Mouse (Mus musculus) forebrain, embryonic 11.5 days (tissue): ENCODE results near the gene Iqck. TPM values are rescaled to one million over a fixed set of nuclear protein-coding genes. Genes with fewer than 3 reads are reported as not detected.

Experiments used
- ATAC-seq: fragments of 200-750 bp; cut with Nextera tagmentation; replicated peaks from 2 replicates; pipeline ENCODE4 v1.8.0; 2017; ENCODE audit warnings: moderate TSS enrichment; ENCODE audit not compliant: low FRiP score
- DNase-seq: peaks from one replicate; pipeline ENCODE4 v3.0.0-alpha.2; 2017; ENCODE audit warnings: low spot score
- H3K27ac ChIP-seq: fragments of 300-500 bp; sonication (generic); 2 replicates; pipeline ENCODE4 v1.5.1; 2014; ENCODE audit warnings: low read depth, low read length
- H3K27me3 ChIP-seq: fragments of 300-500 bp; sonication (generic); 2 replicates; pipeline ENCODE4 v1.6.1; 2014; ENCODE audit warnings: mild to moderate bottlenecking, low read length, mixed read lengths; ENCODE audit not compliant: control insufficient read depth, insufficient read depth
- H3K36me3 ChIP-seq: fragments of 300-500 bp; sonication (generic); 2 replicates; pipeline ENCODE4 v1.6.1; 2014; ENCODE audit warnings: mild to moderate bottlenecking, low read length, moderate library complexity, mixed read lengths; ENCODE audit not compliant: control insufficient read depth, insufficient read depth
- H3K4me1 ChIP-seq: fragments of 300-500 bp; sonication (generic); replicated peaks from 2 replicates; pipeline ENCODE4 v1.6.1; 2014; ENCODE audit warnings: low read length, mixed read lengths; ENCODE audit not compliant: control insufficient read depth, insufficient read depth
- H3K4me2 ChIP-seq: fragments of 300-500 bp; sonication (generic); 2 replicates; pipeline ENCODE4 v1.6.1; 2014; ENCODE audit warnings: low read depth, mild to moderate bottlenecking, low read length, moderate library complexity, mixed read lengths; ENCODE audit not compliant: severe bottlenecking
- H3K4me3 ChIP-seq: fragments of 300-500 bp; sonication (generic); 2 replicates; pipeline ENCODE4 v1.5.1; 2014; ENCODE audit warnings: low read depth, low read length
- H3K9ac ChIP-seq: fragments of 300-500 bp; sonication (generic); 2 replicates; pipeline ENCODE4 v1.6.1; 2014; ENCODE audit warnings: low read length
- H3K9me3 ChIP-seq: fragments of 300-500 bp; sonication (generic); 2 replicates; pipeline ENCODE4 v1.6.1; 2016; ENCODE audit warnings: low read length, mixed read lengths; ENCODE audit not compliant: control insufficient read depth
- WGBS: fragments of 180-500 bp; shearing (Covaris S2); extraction: QIAGEN DNeasy Blood & Tissue Kit; methylation state at CpG from one replicate; pipeline ENCODE4 v1.1.7; 2014; 5-methylcytosine and 5-hydroxymethylcytosine counted together
- polyA plus RNA-seq: library from polyadenylated mRNA; unstranded; fragments of >200 nt; fragmentation: Nextera tagmentation; extraction: Ambion mirVana; gene quantifications from 2 replicates; pipeline ENCODE4 v1.2.1, GENCODE M21; 2014

Iqck gene
- polyA plus RNA-seq, 1 experiment from 2014 or later = 2.8 TPM

DNA sequence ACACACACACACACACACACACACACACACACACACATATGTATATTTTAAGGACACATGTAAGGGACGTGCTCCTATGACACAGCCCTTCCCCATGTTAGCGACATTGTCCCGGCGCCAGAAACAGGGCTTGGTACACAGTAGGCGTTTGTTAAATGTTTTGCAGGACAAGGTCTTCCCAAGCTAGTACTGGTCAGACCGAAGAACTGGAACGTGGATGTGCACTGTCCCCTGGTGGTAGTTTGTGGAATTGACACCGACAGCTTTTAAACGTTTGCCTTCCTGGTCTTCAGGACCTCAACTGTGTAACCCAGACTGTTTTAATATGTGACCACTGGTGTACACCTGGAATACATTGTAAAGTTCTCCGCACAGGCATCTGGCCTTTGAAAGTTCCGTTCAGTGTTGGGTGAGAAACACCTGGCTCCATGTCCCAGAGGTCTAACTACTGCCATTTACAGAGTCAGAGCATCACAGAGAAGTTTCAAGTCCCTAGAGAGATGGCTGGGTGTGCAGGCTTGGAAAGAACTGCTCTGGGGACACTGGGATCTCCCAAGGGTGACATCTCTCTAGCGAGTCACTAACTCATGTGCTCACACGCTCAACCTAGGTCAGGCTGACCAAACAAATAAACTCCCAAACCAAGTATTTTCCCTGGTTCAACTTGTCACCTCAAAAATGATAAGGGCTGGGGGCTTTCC lies 140.7 kb downstream of the Iqck start:
- Histone ChIP-seq H3K27ac (no peak overlapping the region), H3K27me3 (no peaks in the 10 kb centered on the region), H3K36me3 (no peaks in the 10 kb centered on the region), H3K9ac (no peak overlapping the region), H3K4me1 (peaks cover 21% of the 10 kb centered on the region), H3K4me3 (no peak overlapping the region), H3K9me3 (no peaks in the 10 kb centered on the region), H3K4me2 (no peak overlapping the region)
- ATAC-seq = peak; percentile 23; the same call in 1 of the 2 replicates
- DNase-seq = peak; percentile 91
- 7% methylated on average over 13 of the region's 13 CpGs for WGBS

DNA sequence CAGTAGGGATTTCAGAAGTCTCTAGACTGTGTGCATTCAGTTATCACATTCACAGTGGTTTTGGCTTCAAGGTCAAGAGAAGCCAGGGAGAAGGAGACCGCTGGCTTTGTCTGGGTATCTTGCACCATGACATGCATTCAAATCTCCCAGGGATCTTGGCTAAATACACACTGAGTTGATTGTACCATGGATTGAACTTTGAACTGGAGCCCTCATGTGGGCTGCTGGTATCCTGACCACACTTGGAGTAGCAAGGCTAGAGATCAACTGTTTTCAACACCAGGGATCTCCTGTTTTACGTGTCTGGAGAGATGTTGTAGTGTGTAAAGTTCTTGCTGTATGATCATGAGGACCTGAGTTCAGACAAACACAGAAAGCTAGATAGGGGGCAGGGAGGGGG lies 144.3 kb downstream of the Iqck start:
- Histone ChIP-seq H3K9me3 (no peaks in the 10 kb centered on the region), H3K4me2 (no peak overlapping the region), H3K27ac (no peak overlapping the region), H3K9ac (no peak overlapping the region), H3K4me1 (peaks cover 6% of the 10 kb centered on the region; the same call in 1 of the 2 replicates), H3K4me3 (no peak overlapping the region), H3K36me3 (no peaks in the 10 kb centered on the region), H3K27me3 (no peaks in the 10 kb centered on the region)
- no peak for ATAC-seq
- DNase-seq = no peak
- WGBS = 84% methylated on average over 2 of the region's 2 CpGs

DNA sequence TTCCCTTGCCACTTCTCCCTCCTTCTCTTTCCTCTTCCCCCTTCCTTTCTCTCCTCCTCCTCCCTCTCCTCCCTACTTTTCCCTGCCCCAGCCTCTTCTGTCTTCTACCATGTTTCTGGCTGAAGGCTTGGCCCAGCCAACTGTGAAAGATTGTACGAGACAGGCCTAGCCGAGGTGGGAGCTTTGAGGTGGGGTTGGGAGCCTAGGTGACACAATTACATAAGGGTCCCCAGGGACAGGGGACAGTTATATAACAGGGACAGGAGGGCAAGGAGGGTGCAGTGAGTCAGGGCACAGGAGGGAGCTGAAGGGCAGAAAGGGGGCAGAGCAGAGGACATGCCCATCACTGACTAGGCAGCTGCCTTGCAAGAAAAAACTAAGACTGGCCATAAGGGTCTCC lies 146.4 kb downstream of the Iqck start:
- Histone ChIP-seq H3K4me3 (no peak overlapping the region), H3K27ac (no peak overlapping the region), H3K27me3 (no peaks in the 10 kb centered on the region), H3K9ac (no peak overlapping the region), H3K4me2 (no peak overlapping the region), H3K36me3 (no peaks in the 10 kb centered on the region), H3K4me1 (no peaks in the 10 kb centered on the region), H3K9me3 (no peaks in the 10 kb centered on the region)
- WGBS = 60% methylated on average over 2 of the region's 2 CpGs
- DNase-seq (no peak), ATAC-seq (no peak)

DNA sequence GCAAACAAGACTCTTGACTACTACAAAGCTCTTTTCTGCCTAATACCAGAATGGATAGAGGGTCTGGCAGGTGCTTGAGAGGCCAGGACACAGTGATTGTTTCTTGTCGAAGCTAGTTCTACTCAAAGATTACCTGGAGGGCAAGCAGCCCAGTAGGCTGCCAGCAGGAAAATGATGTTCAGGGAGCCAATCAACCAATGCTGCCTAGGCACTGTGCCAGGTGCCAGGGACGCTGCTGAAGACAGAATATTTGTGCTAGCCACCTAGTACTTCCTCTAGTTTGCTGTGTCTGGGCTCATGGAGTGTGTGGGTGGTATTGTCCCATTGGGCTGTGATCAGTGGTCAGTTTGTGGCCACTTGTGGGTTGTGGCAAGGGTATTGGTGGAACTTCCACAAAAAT lies 146.9 kb downstream of the Iqck start:
- no peaks in the 10 kb centered on the region for H3K4me1 ChIP-seq
- H3K9ac ChIP-seq = no peak overlapping the region
- no peak overlapping the region for H3K27ac ChIP-seq
- H3K4me2 ChIP-seq = no peak overlapping the region
- WGBS = 73% methylated on average over 2 of the region's 2 CpGs
- H3K27me3 ChIP-seq = no peaks in the 10 kb centered on the region
- H3K4me3 ChIP-seq = no peak overlapping the region
- H3K9me3 ChIP-seq = no peaks in the 10 kb centered on the region
- no peak for ATAC-seq
- no peaks in the 10 kb centered on the region for H3K36me3 ChIP-seq
- no peak for DNase-seq

GRCm38 (mm10) chr7:119010854-119011529 lies 155.4 kb downstream of the Iqck start:
- 14% methylated on average over 5 of the region's 5 CpGs for WGBS
- no peaks in the 10 kb centered on the region for H3K9me3 ChIP-seq

GRCm38 (mm10) chr7:119015736-119016135 lies 160.2 kb downstream of the Iqck start:
- 3% methylated on average over 3 of the region's 3 CpGs for WGBS
- no peaks in the 10 kb centered on the region for H3K27me3 ChIP-seq
- no peaks in the 10 kb centered on the region for H3K36me3 ChIP-seq
- ATAC-seq (peak; percentile 49), DNase-seq (peak; percentile 73)
- H3K9ac ChIP-seq = no peak overlapping the region
- no peaks in the 10 kb centered on the region for H3K4me1 ChIP-seq
- no peak overlapping the region for H3K4me2 ChIP-seq
- H3K4me3 ChIP-seq = no peak overlapping the region
- no peaks in the 10 kb centered on the region for H3K9me3 ChIP-seq
- no peak overlapping the region for H3K27ac ChIP-seq

More at GRCm38 (mm10) chr7:119010854-119011529, 155.4 kb downstream of the Iqck start:
- Histone ChIP-seq H3K9ac (no peak overlapping the region), H3K27me3 (no peaks in the 10 kb centered on the region), H3K4me3 (no peak overlapping the region), H3K4me2 (no peak overlapping the region), H3K4me1 (no peaks in the 10 kb centered on the region), H3K27ac (no peak overlapping the region), H3K36me3 (no peaks in the 10 kb centered on the region)
- DNase-seq (peak; percentile 84), ATAC-seq (0 out of 2 replicates have a peak, but pooled peaks have one; percentile 30)

DNA sequence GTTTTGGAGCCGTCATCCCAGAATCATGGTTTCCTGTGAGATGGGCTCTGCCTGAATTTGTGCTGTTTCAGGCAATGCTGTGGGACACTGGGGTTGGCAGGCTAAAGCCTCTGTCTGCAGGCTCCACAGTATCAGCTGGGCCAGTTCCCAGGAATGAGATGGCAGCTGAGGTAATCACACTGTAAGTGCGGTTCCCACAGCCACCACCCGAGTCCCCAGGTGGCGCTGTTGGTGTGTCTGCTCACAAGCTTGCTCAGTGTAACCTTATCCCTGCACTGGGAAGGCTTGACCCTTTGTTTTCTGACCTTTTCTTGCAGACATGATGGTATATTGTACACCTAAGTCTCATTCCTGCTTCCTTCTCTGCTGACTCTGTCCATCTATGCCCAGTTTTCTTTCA lies 164.0 kb downstream of the Iqck start:
- H3K4me3 ChIP-seq = no peak overlapping the region
- no peaks in the 10 kb centered on the region for H3K9me3 ChIP-seq
- peak; percentile 83 for DNase-seq
- whole genome bisulfite sequencing = 14% methylated on average over 4 of the region's 4 CpGs
- no peak overlapping the region for H3K27ac ChIP-seq
- no peaks in the 10 kb centered on the region for H3K4me1 ChIP-seq
- no peaks in the 10 kb centered on the region for H3K27me3 ChIP-seq
- no peak overlapping the region for H3K4me2 ChIP-seq
- no peak overlapping the region for H3K9ac ChIP-seq
- no peaks in the 10 kb centered on the region for H3K36me3 ChIP-seq
- peak; percentile 50 for ATAC-seq
